Mouse (Mus musculus) T-helper 2 cell (primary cell): ENCODE measurements around the gene Sdccag8.
"Not testable (repeated sequence)": the region's sequence is repeated elsewhere in the genome, so short reads cannot be mapped to it uniquely, and the experiment has no call there.

Experiments
- in situ Hi-C: fragments of 300-600 bp; cut with MboI, MseI; formaldehyde crosslinking; loops from one replicate; pipeline ENCODE4 v1.15.1; 2025; ENCODE audit warnings: high pct_unique_total_duplicates

Gene Sdccag8

GRCm38 (mm10) chr1:176827945-176828485 lies 13.6 kb downstream of the Sdccag8 start:
- in situ Hi-C loops = no loop called here

- in situ Hi-C loops = no loop called here
Measured at GRCm38 (mm10) chr1:176828666-176829065, 14.2 kb downstream of the Sdccag8 start.

- in situ Hi-C loops = no loop called here
Measured at GRCm38 (mm10) chr1:176832071-176832470, 17.6 kb downstream of the Sdccag8 start.

GRCm38 (mm10) chr1:176832607-176833006 lies 18.1 kb downstream of the Sdccag8 start:
- in situ Hi-C loops = no loop called here

- in situ Hi-C loops = no loop called here
Measured at GRCm38 (mm10) chr1:176833257-176833656, 18.8 kb downstream of the Sdccag8 start.

GRCm38 (mm10) chr1:176833948-176834347 lies 19.5 kb downstream of the Sdccag8 start:
- in situ Hi-C loops = no loop called here

GRCm38 (mm10) chr1:176834880-176835279 lies 20.4 kb downstream of the Sdccag8 start:
- in situ Hi-C loops = no loop called here

- in situ Hi-C loops = no loop called here
Measured at GRCm38 (mm10) chr1:176835501-176836294, 21.2 kb downstream of the Sdccag8 start.

GRCm38 (mm10) chr1:176836562-176836961 lies 22.1 kb downstream of the Sdccag8 start:
- in situ Hi-C loops = not testable (repeated sequence)

GRCm38 (mm10) chr1:176845082-176845977 lies 30.9 kb downstream of the Sdccag8 start:
- in situ Hi-C loops = no loop called here

GRCm38 (mm10) chr1:176847118-176847859 lies 32.8 kb downstream of the Sdccag8 start:
- in situ Hi-C loops = no loop called here

GRCm38 (mm10) chr1:176848613-176849290 lies 34.3 kb downstream of the Sdccag8 start:
- in situ Hi-C loops = no loop called here

GRCm38 (mm10) chr1:176849377-176849776 lies 34.9 kb downstream of the Sdccag8 start:
- in situ Hi-C loops = no loop called here

GRCm38 (mm10) chr1:176851401-176851800 lies 36.9 kb downstream of the Sdccag8 start:
- in situ Hi-C loops = no loop called here

GRCm38 (mm10) chr1:176852813-176853590 lies 38.5 kb downstream of the Sdccag8 start:
- in situ Hi-C loops = no loop called here

- in situ Hi-C loops = loop anchor here (5.0 to 10.0 kb wide), 2 partner anchors 323 to 935 kb away; no protein-coding TSS in a partner anchor
Measured at GRCm38 (mm10) chr1:176861981-176862644, 47.7 kb downstream of the Sdccag8 start.

- in situ Hi-C loops = no loop called here
Measured at GRCm38 (mm10) chr1:176870501-176870900, 56.0 kb downstream of the Sdccag8 start.

GRCm38 (mm10) chr1:176871975-176872374 lies 57.5 kb downstream of the Sdccag8 start:
- in situ Hi-C loops = no loop called here

GRCm38 (mm10) chr1:176873463-176873862 lies 59.0 kb downstream of the Sdccag8 start:
- in situ Hi-C loops = no loop called here

GRCm38 (mm10) chr1:176874155-176874554 lies 59.7 kb downstream of the Sdccag8 start:
- in situ Hi-C loops = no loop called here
